Mouse (Mus musculus): ENCODE data around the gene Fbxw8. TPM values are rescaled to one million over a fixed set of nuclear protein-coding genes. Genes with fewer than 3 reads are reported as not detected.

Gene Fbxw8
- total RNA-seq, 2 experiments from 2014 or later = 18.8 to 22.4 TPM

DNA sequence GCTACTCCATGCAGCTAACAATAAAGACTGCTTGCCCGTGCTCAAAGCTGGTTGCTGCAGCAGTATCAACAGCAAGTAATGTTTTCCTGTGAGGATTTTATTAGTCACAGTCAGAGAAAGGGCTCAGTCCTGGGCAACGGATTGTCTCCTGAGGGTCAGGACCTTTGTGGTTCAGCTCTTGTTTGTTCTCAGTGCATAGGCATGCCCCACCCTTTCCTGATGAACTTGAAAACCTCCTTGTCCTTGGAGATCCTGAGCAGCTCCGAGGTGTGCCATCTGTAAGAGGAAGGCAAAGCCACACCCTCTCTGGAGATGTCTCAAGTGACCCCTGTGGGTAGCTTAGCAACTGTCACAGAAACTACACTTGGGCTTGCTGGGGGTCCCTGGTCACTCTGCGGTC lies 5.4 kb upstream of the Fbxw8 start:
- ATAC-seq (replicated peaks; ENCODE audit: poor library complexity, severe bottlenecking) = no peak

DNA sequence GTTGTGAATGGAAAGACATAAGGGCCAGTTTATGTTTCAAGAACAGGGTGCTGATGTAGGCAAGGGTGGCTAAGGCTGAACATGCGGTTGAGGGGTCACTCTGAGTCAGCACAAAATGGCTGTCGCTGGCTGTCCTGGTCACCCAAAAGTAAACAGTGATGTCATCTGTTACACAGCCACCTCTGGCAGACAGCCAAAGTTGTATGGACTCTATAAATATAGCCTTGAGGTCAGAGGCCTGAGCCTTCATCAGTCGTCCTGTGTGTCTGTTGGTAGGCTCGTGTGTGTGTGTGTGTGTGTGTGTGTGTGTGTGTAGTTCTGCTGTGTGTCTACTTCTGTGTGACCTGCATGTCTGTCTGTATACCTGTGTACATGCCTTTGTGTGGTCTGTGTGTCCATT lies 1.7 kb upstream of the Fbxw8 start:
- ATAC-seq (replicated peaks; ENCODE audit: poor library complexity, severe bottlenecking) = no peak

DNA sequence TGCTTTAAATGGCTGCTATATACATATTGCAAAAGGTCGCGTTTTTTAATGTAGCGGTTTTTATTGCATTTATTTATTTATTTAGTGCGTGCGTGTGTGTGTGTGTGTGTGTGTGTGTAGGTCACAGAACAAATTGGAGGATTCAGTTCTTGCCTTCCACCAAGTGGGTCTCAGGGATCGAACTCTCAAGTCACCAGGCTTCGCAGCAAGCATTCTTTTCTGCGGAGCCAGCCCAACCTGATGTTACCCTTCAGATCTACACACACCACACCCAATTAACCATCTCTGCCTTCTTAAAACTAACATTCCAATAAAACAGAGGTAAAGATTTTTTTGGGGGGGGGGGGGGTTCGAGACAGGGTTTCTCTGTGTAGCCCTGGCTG lies 292 bp upstream of the Fbxw8 start:
- no peak for ATAC-seq (replicated peaks; ENCODE audit: poor library complexity, severe bottlenecking)

DNA sequence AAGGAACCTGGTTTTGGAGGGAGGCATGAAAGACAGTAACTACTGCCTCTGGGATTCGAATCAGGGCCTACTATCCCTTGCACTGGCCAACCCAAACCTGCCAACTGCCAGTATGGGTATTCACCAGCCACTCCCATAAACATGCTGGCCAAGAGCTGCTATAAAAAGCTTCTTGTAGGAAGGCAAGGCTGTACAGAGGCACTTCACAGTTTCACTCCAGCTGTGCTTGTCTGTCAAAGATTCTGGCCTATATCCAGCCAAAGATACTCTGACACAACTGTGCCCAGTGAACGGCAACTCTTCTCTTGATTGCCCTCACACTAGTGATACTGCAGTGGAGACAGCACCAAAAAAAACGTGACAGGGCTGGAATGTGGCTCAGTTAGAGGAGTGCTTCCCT lies 5.6 kb downstream of the Fbxw8 start:
- no peak for ATAC-seq (replicated peaks; ENCODE audit: poor library complexity, severe bottlenecking)

DNA sequence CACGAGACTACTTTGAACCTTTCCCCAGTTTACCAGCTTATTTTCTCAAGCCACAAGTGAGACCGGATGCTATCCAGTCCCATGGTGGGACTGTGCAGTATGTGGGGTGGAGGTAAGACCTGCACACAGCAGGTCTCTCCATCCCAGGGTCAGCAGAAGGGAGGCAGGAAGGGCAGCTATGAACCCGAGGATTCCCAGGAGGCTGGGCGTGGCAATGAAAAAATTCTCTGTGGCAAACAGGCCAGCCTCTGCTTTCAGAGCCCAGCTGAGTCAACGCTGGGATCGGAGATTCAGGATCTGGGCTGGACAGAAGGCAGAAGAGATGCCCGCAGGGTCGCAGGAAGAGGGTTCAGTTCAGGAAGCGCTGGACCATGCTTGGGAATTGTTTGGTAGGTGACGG lies 8.0 kb downstream of the Fbxw8 start:
- no peak for ATAC-seq (replicated peaks; ENCODE audit: poor library complexity, severe bottlenecking)

DNA sequence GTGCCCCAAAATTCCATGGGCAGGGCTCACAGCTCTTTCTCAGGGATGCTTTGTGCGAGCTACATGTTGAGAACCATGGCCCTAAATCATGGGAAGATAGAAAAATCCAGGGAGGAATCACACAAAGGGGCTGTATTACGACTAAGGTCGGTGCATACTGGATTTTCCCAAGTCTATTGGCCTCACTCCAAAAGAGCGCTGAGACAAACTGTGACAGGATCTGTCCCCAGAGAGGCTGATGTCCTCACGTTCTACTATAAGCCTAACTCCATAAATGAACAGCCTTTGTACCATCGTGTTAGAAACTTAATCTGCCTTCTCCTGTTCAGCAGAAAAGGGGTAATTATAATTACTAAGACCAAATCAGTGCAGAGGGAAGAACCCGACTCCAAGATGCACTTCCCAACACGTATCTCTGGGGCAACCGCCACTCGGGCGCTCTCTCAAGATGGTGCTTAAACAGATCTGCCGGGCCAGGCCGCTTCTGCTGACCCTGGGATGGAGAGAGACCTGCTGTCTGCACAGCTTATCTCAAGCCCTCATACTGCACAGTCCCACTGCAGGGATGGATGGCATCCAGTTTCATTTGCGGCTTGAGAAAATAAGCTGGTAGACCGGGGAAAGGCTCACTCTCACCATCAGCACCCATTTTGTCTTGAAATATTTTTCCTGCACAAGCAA lies 9.1 kb downstream of the Fbxw8 start:
- ATAC-seq (replicated peaks; ENCODE audit: poor library complexity, severe bottlenecking) = no peak

DNA sequence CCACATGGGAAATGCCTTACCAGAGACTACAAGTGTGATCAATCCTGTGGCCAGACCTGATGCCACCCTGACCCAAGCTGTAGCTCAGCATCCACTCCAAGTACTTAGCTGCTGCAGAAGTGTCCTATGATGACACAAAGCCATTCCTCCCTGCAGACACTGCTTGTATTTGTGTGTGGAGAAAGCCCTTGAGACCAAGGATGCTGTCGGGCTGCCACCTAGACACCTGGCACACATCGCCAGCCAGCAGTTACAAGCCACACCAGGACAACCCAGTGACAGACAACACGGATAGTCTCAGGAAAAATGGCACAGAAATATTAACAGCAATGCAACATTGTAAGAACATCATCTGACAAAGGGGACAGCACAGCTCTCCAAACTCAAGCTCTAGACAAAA lies 9.8 kb downstream of the Fbxw8 start:
- no peak for ATAC-seq (replicated peaks; ENCODE audit: poor library complexity, severe bottlenecking)

DNA sequence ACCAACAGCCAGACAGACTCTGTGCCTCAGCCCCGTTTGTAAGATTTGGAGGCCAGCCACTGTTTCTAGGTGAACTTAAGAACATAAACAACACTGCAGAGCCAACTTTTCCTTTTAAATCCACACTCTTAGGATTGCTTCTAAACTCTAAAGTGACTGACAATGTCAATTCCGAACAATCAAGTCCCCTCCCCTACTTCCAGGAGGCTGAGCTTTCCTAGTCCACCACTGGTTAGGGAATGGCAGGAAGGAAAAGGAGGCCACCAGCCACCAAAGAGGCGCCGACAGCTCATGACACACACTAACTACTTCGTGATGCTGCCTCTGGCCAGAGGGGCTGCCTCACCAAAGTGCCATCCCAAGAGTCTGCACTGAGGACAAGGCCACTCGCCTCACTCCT lies 10.5 kb downstream of the Fbxw8 start:
- no peak for ATAC-seq (replicated peaks; ENCODE audit: poor library complexity, severe bottlenecking)

DNA sequence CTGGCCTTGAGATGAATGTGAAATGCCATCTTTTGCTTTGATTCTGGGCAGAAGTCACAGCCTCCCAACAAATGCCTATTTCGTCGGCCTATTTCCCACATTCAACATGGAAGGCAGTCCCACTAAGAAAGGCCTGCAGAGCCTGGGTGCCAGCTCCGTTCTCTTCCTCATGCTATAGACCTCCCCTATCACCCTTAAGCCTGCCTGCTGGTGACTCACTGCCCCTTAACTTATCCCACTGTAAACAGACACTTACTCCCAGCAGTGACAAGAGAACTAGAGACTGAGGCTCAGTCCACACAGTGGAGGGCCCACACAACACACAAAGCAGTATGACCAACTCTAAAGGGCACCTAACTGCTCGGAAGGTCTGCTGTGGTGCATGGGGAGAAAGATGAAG lies 10.9 kb downstream of the Fbxw8 start:
- ATAC-seq (replicated peaks; ENCODE audit: poor library complexity, severe bottlenecking) = no peak

DNA sequence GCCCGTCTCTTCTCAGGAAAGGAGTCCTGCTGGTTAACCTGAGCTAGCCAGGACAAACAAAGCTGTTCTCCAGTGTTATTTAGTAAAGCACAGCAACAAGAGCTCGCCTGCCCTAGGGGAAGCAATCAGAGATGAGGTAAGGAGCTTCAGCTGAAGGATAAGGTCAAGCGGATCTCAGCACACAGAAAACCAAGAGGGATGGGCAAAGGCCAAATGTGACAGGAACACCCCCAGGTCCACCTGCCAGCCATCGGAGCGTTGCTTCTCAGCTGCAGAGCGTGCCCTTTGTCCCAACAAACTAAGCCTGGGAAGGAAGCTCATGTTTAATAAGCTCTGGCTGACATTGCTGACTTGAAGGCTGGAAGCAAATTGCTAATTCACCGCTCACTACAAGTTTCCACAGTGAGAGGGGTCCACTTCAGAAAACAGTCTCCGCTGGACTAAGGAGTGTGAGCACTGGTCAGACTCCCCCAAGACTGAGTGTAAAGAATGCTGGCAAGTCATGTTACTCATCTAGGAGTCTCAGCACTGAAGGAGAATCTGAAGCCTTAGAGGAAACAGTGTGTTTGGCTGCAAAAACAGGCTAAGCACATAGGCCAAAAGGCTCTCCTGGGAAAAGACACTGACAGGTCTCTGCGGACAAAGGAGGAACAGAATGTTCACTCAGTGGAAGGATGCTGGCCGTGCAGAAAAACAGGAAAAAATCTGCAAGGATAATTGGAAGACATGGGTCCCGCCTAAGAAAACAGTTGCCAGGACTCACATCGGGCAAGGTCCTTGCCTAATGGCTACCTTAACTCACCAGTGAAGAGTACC lies 11.8 kb downstream of the Fbxw8 start:
- ATAC-seq (replicated peaks; ENCODE audit: poor library complexity, severe bottlenecking) = no peak

DNA sequence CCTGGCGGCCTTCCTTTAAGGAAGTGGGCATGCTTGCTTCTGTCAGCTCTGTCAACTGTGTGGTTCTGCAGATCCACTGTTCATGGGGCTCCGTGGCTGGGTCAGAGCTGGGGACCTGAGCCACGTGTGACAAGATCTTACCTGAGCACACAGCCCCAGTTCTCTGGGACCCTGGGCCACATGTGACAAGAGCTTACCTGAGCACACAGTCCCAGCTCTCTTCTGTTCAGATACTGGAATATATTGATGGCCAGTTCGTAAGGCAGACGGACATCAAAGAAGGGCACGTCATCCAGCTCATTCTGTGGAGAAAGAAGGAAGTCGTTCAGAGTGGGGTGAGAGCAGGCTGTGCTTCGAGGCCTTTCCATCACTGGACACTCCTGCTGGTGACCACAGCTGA lies 12.8 kb downstream of the Fbxw8 start:
- no peak for ATAC-seq (replicated peaks; ENCODE audit: poor library complexity, severe bottlenecking)

DNA sequence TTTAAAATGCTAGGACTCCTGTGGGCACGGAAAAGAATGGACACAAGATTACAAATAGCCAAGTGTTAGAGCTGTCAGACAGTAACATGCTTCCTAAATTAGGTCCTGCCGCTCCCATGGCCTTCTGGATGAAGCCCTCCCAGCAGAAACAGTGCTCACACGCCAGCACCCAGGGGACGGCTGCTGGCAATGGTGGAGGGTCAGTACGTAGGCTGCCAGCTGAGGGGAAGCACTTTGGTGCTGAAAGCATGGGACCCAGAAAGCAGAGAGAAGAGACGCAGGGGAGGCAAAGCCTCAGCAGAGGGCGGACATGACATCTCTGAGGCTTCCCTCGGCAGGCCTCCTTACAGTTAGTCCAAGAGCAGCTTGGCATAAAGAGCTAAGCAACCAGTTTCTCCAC lies 15.6 kb downstream of the Fbxw8 start:
- ATAC-seq (replicated peaks; ENCODE audit: poor library complexity, severe bottlenecking) = no peak

DNA sequence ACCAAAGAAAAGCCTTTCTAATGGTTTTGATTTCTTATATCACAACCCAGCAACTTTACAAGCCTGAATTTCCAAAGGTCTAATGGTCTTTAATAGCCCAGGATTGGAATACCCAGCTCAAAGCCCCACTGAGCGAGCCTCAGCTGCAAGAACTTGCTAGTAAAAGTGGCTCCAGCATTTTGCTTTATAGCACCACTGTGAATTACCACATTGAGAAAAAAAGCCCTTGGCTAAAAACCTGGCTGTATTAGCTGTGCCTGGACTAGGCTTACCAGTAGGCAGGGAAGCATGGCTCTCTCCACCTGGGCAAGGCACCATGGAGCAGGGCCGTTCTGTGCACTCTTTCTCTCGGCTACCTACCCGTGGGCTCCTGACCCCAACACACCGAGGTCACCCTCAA lies 18.9 kb downstream of the Fbxw8 start:
- no peak for ATAC-seq (replicated peaks; ENCODE audit: poor library complexity, severe bottlenecking)

DNA sequence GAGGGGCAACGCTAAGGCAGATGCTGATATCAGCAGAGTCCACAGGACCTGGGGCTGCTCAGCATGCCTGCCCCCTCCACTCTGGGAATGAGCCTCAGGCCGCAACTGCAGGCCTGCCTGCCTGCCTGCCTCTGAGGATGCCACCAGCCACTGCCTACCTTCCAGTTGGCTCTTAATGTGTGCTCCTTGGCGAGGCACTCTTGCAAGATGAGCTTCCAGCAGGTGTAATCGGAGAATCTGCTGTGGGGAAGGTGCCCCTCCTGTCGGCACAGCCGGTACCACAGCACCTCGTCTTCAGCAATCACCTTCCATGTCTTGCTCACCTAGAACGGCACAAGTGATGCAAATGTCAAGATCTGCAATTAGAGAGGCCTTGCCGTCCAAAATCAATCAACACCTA lies 26.6 kb downstream of the Fbxw8 start:
- ATAC-seq (replicated peaks; ENCODE audit: poor library complexity, severe bottlenecking) = no peak

DNA sequence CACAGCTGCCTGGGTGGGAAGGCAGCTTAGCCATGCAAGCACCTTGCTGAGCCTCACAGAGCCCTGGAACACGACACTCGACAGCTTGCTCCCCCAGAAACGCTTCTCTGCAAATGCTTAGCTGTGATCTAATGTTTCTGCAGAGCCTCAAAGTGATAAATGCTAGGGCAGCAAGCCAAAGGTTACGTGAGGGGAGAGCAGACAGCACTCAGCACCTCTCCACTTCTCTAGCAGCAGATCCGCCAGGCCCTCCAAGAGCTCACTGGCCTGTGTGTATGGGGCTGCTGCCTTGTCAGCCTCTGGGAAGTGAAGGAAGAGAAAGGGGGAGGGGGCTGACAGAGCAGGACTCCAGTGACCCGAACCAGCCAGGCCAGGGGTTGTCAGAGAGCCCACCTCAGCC lies 27.1 kb downstream of the Fbxw8 start:
- ATAC-seq (replicated peaks; ENCODE audit: poor library complexity, severe bottlenecking) = no peak

DNA sequence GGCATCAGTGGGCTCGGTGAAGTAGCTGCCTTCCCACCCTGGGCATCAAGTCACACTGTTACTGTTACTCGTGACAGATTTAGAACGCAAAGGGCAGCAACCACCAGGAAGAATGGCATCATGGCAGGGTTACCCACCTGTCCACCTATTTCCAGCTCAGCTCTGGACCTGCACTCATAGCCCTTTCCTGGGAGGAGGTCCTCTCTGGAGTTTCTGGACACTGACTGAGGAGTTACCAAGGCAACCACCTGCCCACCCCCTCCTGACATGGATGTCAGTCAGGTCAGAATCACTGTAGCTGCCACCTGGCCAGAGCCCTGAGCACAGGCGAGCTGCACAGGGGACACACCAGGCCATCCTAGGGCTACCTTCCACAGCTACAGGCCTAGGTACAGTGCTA lies 28.6 kb downstream of the Fbxw8 start:
- no peak for ATAC-seq (replicated peaks; ENCODE audit: poor library complexity, severe bottlenecking)

DNA sequence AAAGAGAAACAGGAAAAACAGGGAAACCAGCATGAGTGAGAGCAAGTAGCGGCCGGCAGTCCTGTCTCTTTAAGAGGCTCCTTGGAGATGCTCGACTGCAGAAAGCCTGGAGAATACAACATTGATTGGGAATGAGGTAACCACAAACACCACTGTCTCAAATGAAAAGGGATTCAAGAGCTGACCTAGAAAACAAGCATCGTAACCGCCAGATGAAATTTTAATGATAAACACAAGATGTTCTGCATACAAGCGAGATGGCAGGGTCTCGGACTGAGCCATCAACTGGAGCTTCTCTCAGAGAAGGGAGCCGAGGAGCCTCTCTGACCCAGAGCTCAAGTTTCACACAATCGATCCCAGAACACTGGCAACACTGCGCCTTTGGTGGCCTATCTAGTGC lies 32.2 kb downstream of the Fbxw8 start:
- no peak for ATAC-seq (replicated peaks; ENCODE audit: poor library complexity, severe bottlenecking)

DNA sequence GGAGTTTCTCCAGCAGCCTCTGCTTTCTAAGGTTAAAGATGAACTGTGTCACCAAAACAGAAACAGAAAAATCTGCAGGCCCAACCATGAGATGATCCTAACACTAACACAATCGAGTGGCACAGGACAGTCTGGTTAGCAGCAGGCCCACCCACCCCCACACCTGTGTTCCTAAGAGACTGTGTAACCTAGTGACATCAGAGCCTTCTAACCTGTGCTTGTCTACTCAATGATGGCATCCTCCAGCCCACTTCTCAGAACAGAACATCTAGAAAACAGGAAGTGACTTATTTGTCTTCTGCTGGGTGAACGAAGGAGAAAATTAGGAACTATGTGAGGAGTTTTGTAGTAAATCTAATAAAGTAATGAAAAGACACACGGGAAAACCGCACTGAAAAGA lies 33.3 kb downstream of the Fbxw8 start:
- no peak for ATAC-seq (replicated peaks; ENCODE audit: poor library complexity, severe bottlenecking)

DNA sequence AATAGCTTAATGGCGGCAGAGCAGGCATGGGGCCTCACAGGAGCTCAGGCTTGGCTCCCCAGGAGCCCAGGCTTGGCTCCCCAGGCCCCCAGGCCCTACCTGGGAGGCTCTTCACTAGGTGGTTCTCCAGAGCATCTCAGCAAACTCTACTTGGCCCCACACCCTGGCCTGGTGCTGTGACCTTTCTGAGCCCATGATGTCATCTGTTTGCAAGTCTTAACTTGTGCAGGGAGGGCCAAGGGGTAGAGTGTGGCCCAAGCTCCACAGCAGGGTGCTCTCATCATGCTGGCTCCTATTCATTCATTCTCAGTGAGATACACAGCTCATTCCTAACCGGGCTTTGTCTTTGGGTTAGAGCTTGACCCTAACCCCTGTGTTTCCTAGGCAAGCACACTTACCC lies 34.6 kb downstream of the Fbxw8 start:
- no peak for ATAC-seq (replicated peaks; ENCODE audit: poor library complexity, severe bottlenecking)

DNA sequence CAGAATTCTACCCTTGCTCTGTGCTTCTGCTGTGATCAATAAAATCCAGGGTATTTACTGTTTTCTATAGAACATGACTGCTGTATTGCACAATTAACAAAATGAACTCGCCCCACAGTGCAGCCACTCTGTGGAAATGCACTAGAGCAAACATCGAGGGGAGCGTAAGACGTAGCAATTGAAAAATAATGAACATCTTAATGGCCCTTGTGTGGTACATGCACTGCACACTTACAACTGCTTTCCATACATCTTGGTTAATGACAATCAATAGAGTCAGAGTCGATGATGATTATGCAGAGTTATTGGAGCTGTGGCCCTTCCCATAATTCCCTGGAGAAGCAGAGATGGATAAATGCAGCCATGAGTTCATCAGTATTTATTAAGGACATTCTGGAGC lies 36.3 kb downstream of the Fbxw8 start:
- ATAC-seq (replicated peaks; ENCODE audit: poor library complexity, severe bottlenecking) = no peak

DNA sequence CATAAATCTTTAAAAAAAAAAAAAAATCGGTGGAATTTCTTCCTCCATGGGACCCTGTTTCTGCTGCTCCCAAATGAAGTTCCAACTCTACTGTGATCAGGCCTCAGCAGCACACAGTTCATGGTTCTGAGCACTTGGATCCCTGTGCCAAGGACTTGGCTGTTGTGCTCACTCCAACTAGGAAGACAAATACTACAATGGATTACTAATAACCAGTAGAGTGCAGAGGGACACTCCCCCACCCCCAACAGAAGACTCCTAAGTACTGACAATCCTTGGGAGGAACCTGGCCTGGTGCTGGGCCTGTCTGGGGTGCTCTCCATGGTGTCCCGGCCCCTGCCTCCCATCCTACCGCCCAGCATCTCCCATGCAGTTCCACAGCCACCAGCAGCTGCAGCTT lies 36.9 kb downstream of the Fbxw8 start:
- ATAC-seq (replicated peaks; ENCODE audit: poor library complexity, severe bottlenecking) = no peak

DNA sequence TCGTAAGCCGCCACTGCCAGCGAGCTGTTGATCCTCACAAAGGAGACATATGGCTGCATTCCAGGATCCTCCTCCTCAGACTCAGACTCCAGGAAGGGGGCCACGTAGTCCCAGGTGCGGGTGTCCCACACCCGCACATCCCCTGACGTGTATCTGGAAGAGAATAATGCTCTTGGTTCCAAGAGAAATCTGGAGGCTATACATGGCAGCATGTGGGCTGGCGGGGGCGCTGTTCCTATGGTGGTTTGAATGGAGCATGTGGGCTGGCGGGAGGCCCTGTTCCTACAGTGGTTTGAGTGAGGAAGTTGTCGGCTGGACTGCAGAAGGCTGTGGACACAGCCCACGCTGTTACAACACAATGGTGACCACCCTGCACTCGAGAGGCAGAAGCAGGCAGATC lies 41.6 kb downstream of the Fbxw8 start:
- peak; percentile 71 for ATAC-seq (replicated peaks; ENCODE audit: poor library complexity, severe bottlenecking)
